Mouse (Mus musculus) embryonic facial prominence, embryonic 11.5 days (tissue): ENCODE data around the gene Ugt1a10. TPM values are rescaled to one million over a fixed set of nuclear protein-coding genes. Genes with fewer than 3 reads are reported as not detected.
"Not testable (repeated sequence)": the region's sequence is repeated elsewhere in the genome, so short reads cannot be mapped to it uniquely, and the experiment has no call there.

ENCODE experiments used
- ATAC-seq: fragments of 200-750 bp; cut with Nextera tagmentation; replicated peaks from 2 replicates; pipeline ENCODE4 v1.8.0; 2017; ENCODE audit warnings: low read depth; ENCODE audit not compliant: insufficient number of reproducible peaks, low FRiP score, low TSS enrichment
- DNase-seq: peaks from one replicate; pipeline ENCODE4 v3.0.0-alpha.2; 2015; ENCODE audit warnings: low spot score
- H3K27ac ChIP-seq: fragments of 300-500 bp; sonication (generic); replicated peaks from 2 replicates; pipeline ENCODE4 v1.5.1; 2014; ENCODE audit warnings: mild to moderate bottlenecking, low read depth, low read length, control low read depth
- H3K27me3 ChIP-seq: fragments of 300-500 bp; sonication (generic); 2 replicates; pipeline ENCODE4 v1.6.1; 2014; ENCODE audit warnings: mild to moderate bottlenecking, low read length, moderate library complexity, mixed read lengths; ENCODE audit not compliant: control insufficient read depth, insufficient read depth
- H3K36me3 ChIP-seq: fragments of 300-500 bp; sonication (generic); replicated peaks from 2 replicates; pipeline ENCODE4 v1.6.1; 2014; ENCODE audit warnings: low read depth, mild to moderate bottlenecking, low read length, moderate library complexity, mixed read lengths; ENCODE audit not compliant: control insufficient read depth, insufficient read depth
- H3K4me1 ChIP-seq: fragments of 300-500 bp; sonication (generic); 2 replicates; pipeline ENCODE4 v1.6.1; 2014; ENCODE audit warnings: low read length, mixed read lengths; ENCODE audit not compliant: control insufficient read depth, insufficient read depth
- H3K4me2 ChIP-seq: fragments of 300-500 bp; sonication (generic); 2 replicates; pipeline ENCODE4 v1.6.1; 2014; ENCODE audit warnings: low read depth, mild to moderate bottlenecking, control low read depth, low read length, moderate library complexity
- H3K4me3 ChIP-seq: fragments of 300-500 bp; sonication (generic); 2 replicates; pipeline ENCODE4 v1.5.1; 2014; ENCODE audit warnings: low read depth, low read length, control low read depth
- H3K9ac ChIP-seq: fragments of 300-500 bp; sonication (generic); replicated peaks from 2 replicates; pipeline ENCODE4 v1.6.1; 2014; ENCODE audit warnings: mild to moderate bottlenecking, control low read depth, low read length
- H3K9me3 ChIP-seq: fragments of 300-500 bp; sonication (generic); replicated peaks from 2 replicates; pipeline ENCODE4 v1.6.1; 2016; ENCODE audit warnings: mild to moderate bottlenecking, low read length, inconsistent platforms, mixed read lengths; ENCODE audit not compliant: control insufficient read depth
- WGBS: fragments of 180-500 bp; shearing (Covaris S2); extraction: QIAGEN DNeasy Blood & Tissue Kit; methylation state at CpG from one replicate; pipeline ENCODE4 v1.1.7; 2014; 5-methylcytosine and 5-hydroxymethylcytosine counted together
- polyA plus RNA-seq: library from polyadenylated mRNA; unstranded; fragments of >200 nt; fragmentation: Nextera tagmentation; extraction: Ambion mirVana; gene quantifications from 2 replicates; pipeline ENCODE4 v1.2.1, GENCODE M21; 2014

Gene Ugt1a10
- polyA plus RNA-seq, 1 experiment from 2014 or later, result not detected

DNA sequence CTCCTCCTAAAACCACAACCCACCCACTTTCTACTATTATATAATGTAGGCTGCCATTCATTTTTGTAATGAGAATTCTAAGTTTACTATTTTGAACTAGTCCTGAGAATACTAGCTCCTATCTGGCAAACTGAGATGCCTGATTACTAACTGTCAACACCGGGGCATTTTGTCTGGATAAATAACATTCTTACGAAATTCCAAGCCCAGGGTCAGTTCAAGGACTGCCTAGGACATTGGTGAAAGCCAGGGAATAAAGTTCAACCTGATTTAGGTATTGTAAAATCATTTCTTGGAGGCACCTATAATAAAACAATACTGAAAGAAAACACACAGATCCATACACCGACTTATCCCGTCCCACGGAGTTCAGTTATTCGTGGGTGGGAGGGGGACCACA, 39.8 kb upstream of the Ugt1a10 start:
- Histone ChIP-seq H3K27ac (no peak overlapping the region), H3K9ac (no peak overlapping the region), H3K36me3 (no peaks in the 10 kb centered on the region), H3K4me3 (no peak overlapping the region), H3K27me3 (no peaks in the 10 kb centered on the region), H3K4me2 (no peak overlapping the region), H3K4me1 (no peaks in the 10 kb centered on the region), H3K9me3 (no peaks in the 10 kb centered on the region)
- DNase-seq (no peak), ATAC-seq (no peak)
- 87% methylated on average over 6 of the region's 6 CpGs for WGBS

GRCm38 (mm10) chr1:88025244-88025643, 29.9 kb upstream of the Ugt1a10 start:
- H3K4me2 ChIP-seq, H3K36me3 ChIP-seq, H3K27ac ChIP-seq, H3K4me1 ChIP-seq, H3K9me3 ChIP-seq, ATAC-seq, H3K9ac ChIP-seq, H3K4me3 ChIP-seq, H3K27me3 ChIP-seq, DNase-seq: not testable (repeated sequence)
- WGBS, result 73% methylated on average over 3 of the region's 3 CpGs

- not testable (repeated sequence) for H3K27ac ChIP-seq, H3K27me3 ChIP-seq, H3K4me2 ChIP-seq, H3K9me3 ChIP-seq, H3K4me3 ChIP-seq, H3K4me1 ChIP-seq, H3K9ac ChIP-seq, H3K36me3 ChIP-seq, ATAC-seq, DNase-seq
- 33% methylated on average over 1 of the region's 2 CpGs for WGBS
Measured at GRCm38 (mm10) chr1:88043044-88043443, 12.1 kb upstream of the Ugt1a10 start.

DNA sequence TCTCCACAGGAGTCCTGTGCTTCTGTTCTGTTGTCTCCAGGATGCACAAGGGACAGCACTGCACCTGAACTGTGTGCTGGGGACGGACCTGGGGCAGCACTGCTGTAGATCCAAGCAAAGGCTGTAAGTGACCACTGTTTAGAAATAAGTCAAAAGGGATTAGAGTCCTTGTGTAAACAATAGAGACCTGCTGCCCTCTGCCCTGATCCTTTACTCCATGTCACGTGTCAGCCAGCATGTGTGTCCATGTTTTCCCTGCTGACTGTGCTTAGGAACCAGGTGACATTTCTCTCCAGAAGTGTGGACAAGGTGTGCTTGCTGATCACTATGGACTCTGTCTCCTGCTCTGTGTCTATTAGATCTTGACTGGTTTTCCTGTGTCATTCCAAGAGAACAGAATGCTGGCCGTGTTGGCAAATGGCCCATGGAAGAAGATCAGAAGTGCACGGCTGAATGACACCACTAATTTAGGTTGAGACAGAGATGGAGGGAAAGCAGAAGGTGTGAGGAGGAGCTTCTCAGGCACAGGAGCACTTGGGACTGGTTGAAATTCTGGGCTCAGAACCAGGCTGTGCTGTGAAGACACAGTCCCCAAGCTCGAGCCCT, 10.3 kb upstream of the Ugt1a10 start:
- not testable (repeated sequence) for H3K4me3 ChIP-seq, H3K9me3 ChIP-seq, H3K27ac ChIP-seq, H3K36me3 ChIP-seq, H3K4me1 ChIP-seq, H3K9ac ChIP-seq, DNase-seq, H3K4me2 ChIP-seq, ATAC-seq, H3K27me3 ChIP-seq
- WGBS, result 74% methylated on average over 3 of the region's 5 CpGs

DNA sequence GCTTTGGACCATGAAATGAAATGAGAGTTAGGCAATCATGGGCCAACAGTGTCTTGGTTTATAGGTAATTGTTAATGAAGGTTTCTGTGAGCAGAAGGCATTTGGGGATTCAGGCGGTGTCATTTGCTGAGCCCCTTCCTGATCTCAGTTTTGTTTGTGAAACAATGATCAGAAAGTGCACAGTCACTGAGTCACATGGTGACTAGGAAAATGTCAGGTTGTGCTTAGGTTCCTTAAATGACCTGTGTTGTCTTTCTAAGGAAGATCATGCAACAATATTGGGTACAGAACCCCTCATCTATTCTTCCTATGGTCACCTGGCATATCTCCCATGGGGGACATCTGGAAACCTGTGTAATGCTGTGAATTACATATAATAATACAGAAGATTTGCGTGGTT, 7.8 kb upstream of the Ugt1a10 start:
- H3K9me3 ChIP-seq, H3K27ac ChIP-seq, H3K9ac ChIP-seq, ATAC-seq, DNase-seq, H3K4me2 ChIP-seq, H3K4me3 ChIP-seq, H3K4me1 ChIP-seq, H3K27me3 ChIP-seq, H3K36me3 ChIP-seq: not testable (repeated sequence)
- 76% methylated on average over 2 of the region's 2 CpGs for WGBS

DNA sequence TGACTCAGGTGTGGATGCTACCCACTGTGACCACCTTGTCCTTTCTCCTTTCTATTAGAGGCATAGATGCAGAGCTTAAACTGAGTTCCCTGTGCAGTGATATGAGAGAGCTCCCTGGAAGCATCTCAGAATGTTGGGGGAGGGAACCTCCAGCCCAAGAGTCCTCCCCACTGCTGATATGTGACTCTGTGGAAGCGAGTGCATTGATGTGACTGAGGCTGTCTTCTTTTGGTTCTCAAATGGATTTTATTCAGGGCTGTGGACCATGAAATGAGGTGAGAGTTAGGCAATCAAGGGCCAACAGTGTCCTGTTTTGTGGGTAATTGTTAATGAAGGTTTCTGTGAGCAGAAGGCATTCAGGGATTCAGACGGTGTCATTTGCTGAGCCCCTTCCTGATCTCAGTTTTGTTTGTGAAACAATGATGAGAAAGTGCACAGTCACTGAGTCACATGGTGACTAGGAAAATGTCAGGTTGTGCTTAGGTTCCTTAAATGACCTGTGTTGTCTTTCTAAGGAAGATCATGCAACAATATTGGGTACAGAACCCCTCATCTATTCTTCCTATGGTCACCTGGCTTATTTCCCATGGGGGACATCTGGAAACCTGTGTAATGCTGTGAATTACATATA, 11.4 kb downstream of the Ugt1a10 start:
- not testable (repeated sequence) for H3K27ac ChIP-seq, DNase-seq, H3K36me3 ChIP-seq, H3K9ac ChIP-seq, H3K9me3 ChIP-seq, ATAC-seq, H3K4me3 ChIP-seq, H3K4me2 ChIP-seq, H3K4me1 ChIP-seq, H3K27me3 ChIP-seq
- WGBS, result 71% methylated on average over 1 of the region's 2 CpGs

GRCm38 (mm10) chr1:88070495-88070894, 15.3 kb downstream of the Ugt1a10 start, which contains the start of gene Ugt1a9:
TSS of gene Ugt1a9 (plus strand) at chr1:88070800.
- no peak within 1 kb of the TSS for H3K27ac ChIP-seq
- DNase-seq, result no peak
- H3K4me3 ChIP-seq, result no peak within 1 kb of the TSS
- ATAC-seq, result no peak
- H3K4me1 ChIP-seq, result no peaks in the 10 kb centered on the region
- no peak within 1 kb of the TSS for H3K9ac ChIP-seq
- H3K9me3 ChIP-seq, result no peaks in the 10 kb centered on the region
- no peaks in the 10 kb centered on the region for H3K27me3 ChIP-seq
- no peaks in the 10 kb centered on the region for H3K36me3 ChIP-seq
- no peak within 1 kb of the TSS for H3K4me2 ChIP-seq
- 67% methylated on average over 2 of the region's 2 CpGs for WGBS

DNA sequence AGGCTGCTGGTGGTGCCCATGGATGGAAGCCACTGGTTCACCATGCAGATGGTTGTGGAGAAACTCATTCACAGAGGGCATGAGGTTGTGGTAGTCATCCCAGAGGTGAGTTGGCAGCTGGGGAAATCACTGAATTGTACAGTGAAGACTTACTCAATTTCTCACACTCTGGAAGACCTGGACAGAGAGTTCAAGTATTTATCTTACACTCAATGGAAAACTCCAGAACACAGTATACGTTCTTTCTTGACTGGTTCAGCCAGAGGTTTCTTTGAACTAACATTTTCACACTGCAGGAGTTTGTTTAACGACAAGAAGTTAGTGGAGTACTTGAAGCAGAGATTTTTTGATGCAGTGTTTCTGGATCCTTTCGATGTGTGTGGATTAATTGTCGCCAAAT, 15.7 kb downstream of the Ugt1a10 start:
- H3K27ac ChIP-seq, result no peak overlapping the region
- no peak overlapping the region for H3K4me2 ChIP-seq
- H3K4me3 ChIP-seq, result no peak overlapping the region
- H3K27me3 ChIP-seq, result no peaks in the 10 kb centered on the region
- ATAC-seq (no peak), DNase-seq (no peak)
- H3K9me3 ChIP-seq, result no peaks in the 10 kb centered on the region
- no peaks in the 10 kb centered on the region for H3K36me3 ChIP-seq
- 84% methylated on average over 4 of the region's 4 CpGs for WGBS
- no peak overlapping the region for H3K9ac ChIP-seq
- no peaks in the 10 kb centered on the region for H3K4me1 ChIP-seq
